Mouse (Mus musculus) liver, embryonic 12.5 days (tissue): Measurements from ENCODE around the gene Yae1d1. TPM values are rescaled to one million over a fixed set of nuclear protein-coding genes. Genes with fewer than 3 reads are reported as not detected.

Experiments used
- ATAC-seq: fragments of 200-750 bp; cut with Nextera tagmentation; 2 replicates; pipeline ENCODE4 v1.8.0; 2017; ENCODE audit warnings: moderate number of reproducible peaks, mild to moderate bottlenecking, moderate library complexity
- H3K27ac ChIP-seq: fragments of 300-500 bp; sonication (generic); 2 replicates; pipeline ENCODE4 v1.5.1; 2016; ENCODE audit warnings: mild to moderate bottlenecking
- H3K27me3 ChIP-seq: fragments of 300-500 bp; sonication (generic); replicated peaks from 2 replicates; pipeline ENCODE4 v1.6.1; 2016; ENCODE audit warnings: mild to moderate bottlenecking, moderate library complexity
- H3K36me3 ChIP-seq: fragments of 300-500 bp; sonication (generic); 2 replicates; pipeline ENCODE4 v1.6.1; 2016; ENCODE audit warnings: mild to moderate bottlenecking, moderate library complexity
- H3K4me1 ChIP-seq: fragments of 300-500 bp; sonication (generic); 2 replicates; pipeline ENCODE4 v1.6.1; 2016
- H3K4me2 ChIP-seq: fragments of 300-500 bp; sonication (generic); 2 replicates; pipeline ENCODE4 v1.6.1; 2016; ENCODE audit warnings: mild to moderate bottlenecking, moderate library complexity
- H3K4me3 ChIP-seq: fragments of 300-500 bp; sonication (generic); 2 replicates; pipeline ENCODE4 v1.5.1; 2016; ENCODE audit warnings: mild to moderate bottlenecking, moderate library complexity
- H3K9ac ChIP-seq: fragments of 300-500 bp; sonication (generic); 2 replicates; pipeline ENCODE4 v1.6.1; 2016; ENCODE audit warnings: mild to moderate bottlenecking, moderate library complexity
- H3K9me3 ChIP-seq: fragments of 300-500 bp; sonication (generic); replicated peaks from 2 replicates; pipeline ENCODE4 v1.6.1; 2016; ENCODE audit warnings: mild to moderate bottlenecking, moderate library complexity
- whole genome bisulfite sequencing: fragments of 180-500 bp; shearing (Covaris S2); methylation state at CpG from one replicate; pipeline ENCODE4 v1.1.7; 2016; ENCODE audit not compliant: insufficient replicate concordance; 5-methylcytosine and 5-hydroxymethylcytosine counted together
- polyA plus RNA-seq: library from polyadenylated mRNA; unstranded; fragments of >200 nt; fragmentation: Nextera tagmentation; extraction: Ambion mirVana; gene quantifications from 2 replicates; pipeline ENCODE4 v1.2.1, GENCODE M21; 2016

Gene Yae1d1
- 38.7 and 41.0 TPM in 2 replicates for polyA plus RNA-seq

DNA sequence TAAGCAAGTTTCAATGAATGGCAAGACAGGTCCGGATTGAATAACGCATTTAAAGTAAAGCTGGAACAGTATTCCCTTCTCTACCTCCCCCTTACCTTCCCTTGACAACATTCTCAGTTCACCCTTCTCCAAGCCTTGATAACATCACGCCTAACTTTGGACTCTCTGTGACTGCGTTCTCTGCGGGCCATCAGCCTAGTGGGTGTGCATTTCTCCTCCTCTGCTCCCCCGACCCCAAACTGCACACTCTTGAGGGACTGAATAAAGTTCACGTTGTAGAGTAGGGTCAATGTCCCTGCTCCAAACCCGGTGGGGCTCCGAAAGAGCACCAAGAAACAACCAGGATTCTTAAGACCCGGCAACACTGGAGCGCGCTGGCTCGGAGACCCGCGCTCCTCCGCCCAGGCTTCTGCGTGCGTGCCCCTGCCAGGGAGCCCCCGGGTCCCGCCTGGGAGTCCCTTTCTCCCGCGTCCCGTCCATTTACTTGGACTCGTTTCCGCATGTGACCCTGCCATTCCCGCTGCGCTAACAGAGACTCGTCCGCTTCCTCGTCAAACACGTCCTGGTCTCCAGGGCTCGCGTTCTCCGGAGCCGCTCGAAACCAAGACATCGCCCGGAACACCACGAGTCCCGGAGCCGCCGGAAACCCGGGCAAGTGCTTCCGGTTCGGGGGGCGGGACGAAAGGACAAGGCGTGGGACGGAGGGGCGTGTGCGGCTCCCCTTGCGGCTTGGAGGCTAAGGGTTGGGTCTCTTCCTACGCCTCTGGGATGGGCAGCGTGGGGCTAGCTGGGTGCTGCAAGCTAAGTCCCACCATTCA, at the start of gene Yae1d1:
Gene Yae1d1, minus strand, starts transcription at position 653 of the 818 bp plus-strand sequence.
- Histone ChIP-seq H3K27me3 (no peaks in the 10 kb centered on the region), H3K36me3 (peaks cover 5% of the 10 kb centered on the region), H3K4me3 (peak within 1 kb of the TSS; percentile 79), H3K4me1 (peaks cover 14% of the 10 kb centered on the region), H3K9me3 (no peaks in the 10 kb centered on the region), H3K4me2 (peak within 1 kb of the TSS; percentile 84), H3K27ac (peak within 1 kb of the TSS; percentile 68), H3K9ac (peak within 1 kb of the TSS; percentile 81)
- peak; percentile 94 for ATAC-seq
- under 1% methylated on average over 54 of the region's 54 CpGs for WGBS

DNA sequence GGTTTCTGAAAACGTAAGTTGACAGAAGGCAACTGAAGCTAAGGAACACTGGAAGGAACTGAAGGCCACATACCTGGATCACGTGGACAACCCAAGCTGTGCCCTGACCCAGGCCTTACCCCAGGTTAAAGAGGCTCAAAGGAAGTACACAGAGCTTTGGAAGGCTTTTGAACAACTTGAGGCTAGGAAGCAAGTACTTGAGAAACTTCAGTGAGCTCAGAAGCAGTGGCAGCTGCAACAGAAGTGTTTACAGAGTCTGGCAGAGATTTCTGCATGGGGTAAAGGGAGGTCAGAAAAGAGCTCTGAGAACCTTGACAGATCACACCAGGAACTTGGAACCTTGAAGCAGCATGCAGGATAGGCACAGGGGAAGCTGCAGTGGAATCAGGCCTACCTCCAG, 45.7 kb upstream of the Yae1d1 start:
- H3K9me3 ChIP-seq, result no peaks in the 10 kb centered on the region
- no peaks in the 10 kb centered on the region for H3K27me3 ChIP-seq
- H3K4me1 ChIP-seq, result no peaks in the 10 kb centered on the region
- WGBS, result 52% methylated on average over 2 of the region's 2 CpGs
- ATAC-seq, result no peak
- H3K27ac ChIP-seq, result no peak overlapping the region
- H3K4me2 ChIP-seq, result no peak overlapping the region
- H3K36me3 ChIP-seq, result no peaks in the 10 kb centered on the region
- no peak overlapping the region for H3K9ac ChIP-seq
- H3K4me3 ChIP-seq, result no peak overlapping the region

DNA sequence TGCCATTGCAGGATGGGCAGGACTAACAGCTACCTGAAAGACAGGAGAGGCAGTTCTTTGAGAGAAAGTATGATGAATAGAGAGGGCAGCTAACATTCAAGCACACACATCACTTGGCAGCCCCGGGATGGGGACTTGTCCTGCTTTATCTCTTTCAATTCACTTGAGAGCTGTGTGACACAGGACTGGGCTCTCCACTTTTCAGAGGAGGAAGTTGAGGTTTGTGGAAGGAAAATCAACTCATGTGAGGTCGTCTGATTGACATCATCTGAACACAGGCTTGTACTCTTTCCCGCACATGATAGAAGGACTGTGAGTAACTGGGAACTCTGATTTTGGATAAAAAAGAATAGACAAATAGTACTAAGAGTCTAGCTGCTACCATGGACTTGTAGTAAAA, 23.5 kb upstream of the Yae1d1 start:
- Histone ChIP-seq H3K4me3 (no peak overlapping the region), H3K36me3 (no peaks in the 10 kb centered on the region), H3K9ac (no peak overlapping the region), H3K9me3 (no peaks in the 10 kb centered on the region), H3K4me2 (no peak overlapping the region), H3K27me3 (no peaks in the 10 kb centered on the region; the same call in 1 of the 2 replicates), H3K27ac (no peak overlapping the region), H3K4me1 (no peaks in the 10 kb centered on the region)
- 14% methylated on average over 3 of the region's 3 CpGs for WGBS
- ATAC-seq, result no peak

DNA sequence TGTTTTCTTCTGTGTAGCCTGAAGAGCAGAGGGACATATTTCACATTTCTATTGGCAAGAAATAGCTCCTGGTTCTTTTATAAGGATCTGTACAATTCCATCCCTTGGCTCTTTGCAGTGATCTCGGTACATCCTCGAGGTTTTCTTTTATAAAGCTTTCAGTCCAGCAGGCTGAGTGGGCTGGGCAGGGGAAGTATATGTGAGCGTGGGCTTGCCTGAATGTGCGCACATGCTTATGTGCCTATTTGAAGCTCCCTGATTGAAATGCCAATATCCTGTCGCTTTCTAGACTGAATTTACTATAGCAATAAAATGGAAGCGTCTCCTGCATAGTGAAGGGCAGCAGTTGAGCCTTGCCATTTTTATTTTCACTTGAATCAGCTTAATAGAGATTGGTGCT, 20.1 kb upstream of the Yae1d1 start:
- no peak overlapping the region for H3K27ac ChIP-seq
- H3K9me3 ChIP-seq, result no peaks in the 10 kb centered on the region
- H3K4me3 ChIP-seq, result no peak overlapping the region
- H3K9ac ChIP-seq, result no peak overlapping the region
- H3K27me3 ChIP-seq, result no peaks in the 10 kb centered on the region; the same call in 1 of the 2 replicates
- H3K4me1 ChIP-seq, result no peaks in the 10 kb centered on the region
- 56% methylated on average over 6 of the region's 6 CpGs for WGBS
- no peak overlapping the region for H3K4me2 ChIP-seq
- no peaks in the 10 kb centered on the region for H3K36me3 ChIP-seq
- ATAC-seq, result no peak

DNA sequence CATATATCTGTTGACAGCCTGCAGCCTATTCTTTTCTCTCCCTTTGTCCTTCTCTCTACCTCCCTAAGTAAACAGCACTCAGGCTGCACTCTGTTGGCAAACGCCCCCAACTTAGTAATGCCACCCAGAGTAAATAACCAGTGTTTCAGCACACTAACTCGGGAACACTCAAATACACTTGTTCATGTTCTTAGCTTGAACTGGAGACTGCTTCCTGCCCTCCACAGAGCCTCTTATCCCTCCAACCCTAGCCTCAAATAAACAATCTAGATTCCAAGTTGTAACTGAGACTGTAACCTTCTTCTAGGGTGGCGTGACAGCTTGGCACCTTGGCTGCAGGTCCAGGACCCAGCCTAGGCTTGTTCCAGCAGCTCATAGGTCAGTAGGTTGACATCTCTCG, 17.9 kb upstream of the Yae1d1 start:
- no peaks in the 10 kb centered on the region; the same call in 1 of the 2 replicates for H3K27me3 ChIP-seq
- H3K9me3 ChIP-seq, result no peaks in the 10 kb centered on the region
- H3K27ac ChIP-seq, result no peak overlapping the region
- 41% methylated on average over 4 of the region's 4 CpGs for WGBS
- ATAC-seq, result no peak
- no peak overlapping the region for H3K4me3 ChIP-seq
- no peak overlapping the region for H3K9ac ChIP-seq
- H3K4me2 ChIP-seq, result no peak overlapping the region
- H3K36me3 ChIP-seq, result no peaks in the 10 kb centered on the region
- H3K4me1 ChIP-seq, result no peaks in the 10 kb centered on the region

DNA sequence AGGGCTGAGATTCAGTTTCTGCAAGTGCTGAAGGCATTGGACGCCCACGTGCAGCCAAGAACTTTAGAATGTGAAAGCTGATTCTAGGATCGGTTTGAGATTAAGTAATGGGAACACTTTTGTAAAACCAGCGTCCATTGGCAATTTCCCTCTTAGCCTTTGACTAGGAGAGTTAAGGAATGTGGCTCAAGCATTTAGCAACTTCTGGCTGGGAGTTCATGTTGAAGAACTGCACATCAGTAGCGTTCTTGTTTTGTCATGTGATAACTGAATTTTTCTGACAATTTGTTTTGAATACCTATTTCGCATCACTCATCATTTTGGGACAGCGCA, 332 bp upstream of the Yae1d1 start:
- peak overlapping the region; percentile 81 for H3K9ac ChIP-seq

DNA sequence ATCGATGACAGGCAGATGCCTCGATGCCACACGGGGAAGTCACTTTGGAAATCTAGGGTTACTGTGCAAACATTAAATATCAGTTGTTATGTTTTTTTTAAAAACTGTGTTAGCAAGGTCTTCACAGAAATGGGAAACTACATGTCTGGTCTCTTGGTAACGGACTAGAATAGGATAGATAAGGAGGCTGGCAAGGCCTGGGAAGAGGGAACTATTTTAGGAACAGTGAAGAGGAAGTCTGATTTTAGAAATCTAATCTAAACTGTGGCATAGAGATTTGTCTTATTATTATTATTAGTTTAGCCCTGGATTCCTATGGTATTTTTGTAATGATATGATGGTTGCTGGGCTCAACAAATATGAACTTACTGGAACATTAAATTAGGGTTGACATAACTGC, 1.1 kb downstream of the Yae1d1 start:
- H3K9ac ChIP-seq, result peak overlapping the region; percentile 81
- H3K36me3 ChIP-seq, result peaks cover 14% of the 10 kb centered on the region
- peak overlapping the region; percentile 84 for H3K4me2 ChIP-seq
- H3K4me1 ChIP-seq, result peaks cover 14% of the 10 kb centered on the region
- 49% methylated on average over 4 of the region's 4 CpGs for WGBS
- peak overlapping the region; percentile 79 for H3K4me3 ChIP-seq
- ATAC-seq, result no peak
- H3K9me3 ChIP-seq, result no peaks in the 10 kb centered on the region
- H3K27ac ChIP-seq, result no peak overlapping the region
- no peaks in the 10 kb centered on the region for H3K27me3 ChIP-seq

More for the DNA sequence above, 332 bp upstream of the Yae1d1 start:
- 35% methylated on average over 7 of the region's 7 CpGs for WGBS
- no peak for ATAC-seq
- no peaks in the 10 kb centered on the region for H3K27me3 ChIP-seq
- H3K4me3 ChIP-seq, result peak overlapping the region; percentile 79
- H3K4me2 ChIP-seq, result peak overlapping the region; percentile 84
- no peak overlapping the region for H3K27ac ChIP-seq
- no peaks in the 10 kb centered on the region for H3K9me3 ChIP-seq
- H3K4me1 ChIP-seq, result peaks cover 14% of the 10 kb centered on the region
- 0 out of 2 replicates have a peak, but pooled peaks cover 4% of the 10 kb centered on the region for H3K36me3 ChIP-seq

DNA sequence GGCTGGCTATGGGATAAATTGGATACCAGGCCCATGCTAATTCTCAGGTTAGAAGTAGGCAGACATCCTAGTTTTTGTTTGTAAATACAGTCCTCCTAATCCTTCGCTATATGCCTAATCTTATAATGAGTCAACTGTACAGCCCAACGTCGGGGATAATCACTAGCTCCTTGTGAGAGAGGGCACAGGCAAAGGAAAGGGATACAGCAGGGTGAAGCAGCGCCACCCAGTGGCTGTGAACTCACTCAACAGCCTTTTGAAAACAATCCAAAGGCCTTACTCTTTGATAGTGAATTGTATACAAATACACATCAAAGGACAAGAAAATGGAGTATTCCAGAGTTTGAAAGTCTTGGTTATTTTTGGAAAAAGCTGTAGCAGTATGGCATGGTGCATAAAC, 10.0 kb downstream of the Yae1d1 start:
- Histone ChIP-seq H3K27ac (no peak overlapping the region), H3K27me3 (no peaks in the 10 kb centered on the region), H3K4me3 (no peak overlapping the region), H3K9ac (no peak overlapping the region), H3K9me3 (no peaks in the 10 kb centered on the region), H3K4me1 (no peaks in the 10 kb centered on the region), H3K4me2 (no peak overlapping the region), H3K36me3 (peaks cover 52% of the 10 kb centered on the region)
- 43% methylated on average over 4 of the region's 4 CpGs for WGBS
- no peak for ATAC-seq

DNA sequence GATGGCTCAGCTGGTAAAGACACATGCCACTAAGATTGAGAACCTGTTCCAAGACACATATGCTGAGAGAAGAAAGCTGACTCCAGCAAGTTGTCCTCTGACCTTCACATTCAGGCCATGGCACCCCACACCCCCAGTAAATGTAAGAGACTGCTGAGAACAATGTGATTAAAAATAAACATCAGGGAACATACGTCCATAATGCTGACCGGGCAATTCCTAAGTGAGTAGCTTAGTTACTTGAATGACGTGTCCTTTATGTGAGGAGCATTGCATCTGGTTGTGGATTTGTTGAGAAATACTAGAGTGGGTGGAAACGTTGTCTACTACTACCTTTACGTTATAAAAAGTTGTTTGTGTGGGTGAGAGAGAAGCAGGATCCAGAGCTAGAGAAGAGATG, 10.5 kb downstream of the Yae1d1 start:
- H3K36me3 ChIP-seq, result peaks cover 48% of the 10 kb centered on the region
- 70% methylated on average over 5 of the region's 5 CpGs for WGBS
- H3K4me1 ChIP-seq, result no peaks in the 10 kb centered on the region
- H3K4me3 ChIP-seq, result no peak overlapping the region
- H3K9ac ChIP-seq, result no peak overlapping the region
- no peaks in the 10 kb centered on the region for H3K27me3 ChIP-seq
- no peaks in the 10 kb centered on the region for H3K9me3 ChIP-seq
- no peak for ATAC-seq
- H3K27ac ChIP-seq, result no peak overlapping the region
- no peak overlapping the region for H3K4me2 ChIP-seq

DNA sequence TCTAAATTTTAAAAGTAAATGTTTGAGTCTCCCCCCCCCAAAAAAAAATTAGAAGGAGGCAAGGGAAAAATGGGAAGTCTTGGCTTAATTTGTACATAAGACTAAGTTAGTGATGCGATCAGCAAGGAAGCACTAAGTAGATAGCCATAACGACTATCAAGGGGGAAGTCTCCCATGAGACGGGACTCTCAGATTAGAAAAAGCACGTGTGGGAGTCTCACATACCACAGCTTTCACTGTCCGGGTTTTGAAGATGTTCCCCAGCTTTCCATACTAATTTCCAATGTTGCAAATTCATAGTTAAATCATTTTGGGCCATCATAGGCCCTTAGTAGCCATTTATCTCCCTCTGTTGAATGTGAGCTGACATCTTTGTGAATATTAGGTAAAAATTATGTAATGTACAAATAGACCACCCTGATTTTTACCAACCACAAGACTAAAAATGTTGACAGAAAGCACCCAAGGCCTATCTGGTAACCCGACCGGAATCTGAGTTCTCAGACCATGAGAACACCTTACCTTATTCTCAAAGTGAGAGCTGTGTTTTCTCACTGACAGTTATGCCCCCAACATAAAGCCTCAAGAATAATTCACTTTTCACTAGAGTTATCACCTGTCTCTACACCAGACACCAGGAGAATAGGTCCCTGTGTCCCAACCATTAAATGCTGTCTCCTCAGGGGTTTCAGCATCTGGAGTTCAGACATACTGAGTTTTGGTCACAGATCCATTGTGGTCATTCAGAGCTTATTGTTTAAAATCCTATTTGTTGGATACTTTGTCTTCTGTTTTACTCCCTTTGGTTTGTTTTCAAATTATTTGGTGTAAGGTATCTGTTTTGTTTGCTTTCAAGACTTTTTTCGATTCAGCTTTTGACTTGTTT, 16.1 kb downstream of the Yae1d1 start:
- Histone ChIP-seq H3K9me3 (no peaks in the 10 kb centered on the region), H3K4me3 (no peak overlapping the region), H3K9ac (no peak overlapping the region), H3K36me3 (no peaks in the 10 kb centered on the region), H3K27ac (no peak overlapping the region), H3K4me1 (no peaks in the 10 kb centered on the region), H3K4me2 (no peak overlapping the region), H3K27me3 (peaks cover 6% of the 10 kb centered on the region; the same call in 1 of the 2 replicates)
- WGBS, result 53% methylated on average over 8 of the region's 8 CpGs
- ATAC-seq, result no peak

DNA sequence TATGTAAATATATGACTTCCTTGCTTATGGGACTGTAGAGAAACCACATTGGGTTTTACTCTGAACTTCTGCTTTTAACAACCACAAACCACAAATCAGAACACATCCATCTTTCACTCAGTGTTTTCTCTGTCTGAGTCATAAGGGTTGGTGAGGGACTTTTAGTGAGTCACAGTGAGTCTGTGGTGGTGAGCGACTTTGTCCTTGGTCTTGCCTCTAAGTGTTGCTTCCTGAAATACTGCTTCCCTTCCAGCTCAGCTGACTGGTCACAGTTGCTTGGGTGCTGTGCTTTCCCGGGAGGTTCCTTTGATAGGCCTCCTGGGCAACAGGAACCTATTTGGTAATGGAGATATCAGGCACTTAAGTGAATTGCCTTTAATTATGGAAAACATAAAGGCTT, 17.3 kb downstream of the Yae1d1 start:
- 8% methylated on average over 2 of the region's 2 CpGs for WGBS
- H3K4me3 ChIP-seq, result no peak overlapping the region
- ATAC-seq, result no peak

DNA sequence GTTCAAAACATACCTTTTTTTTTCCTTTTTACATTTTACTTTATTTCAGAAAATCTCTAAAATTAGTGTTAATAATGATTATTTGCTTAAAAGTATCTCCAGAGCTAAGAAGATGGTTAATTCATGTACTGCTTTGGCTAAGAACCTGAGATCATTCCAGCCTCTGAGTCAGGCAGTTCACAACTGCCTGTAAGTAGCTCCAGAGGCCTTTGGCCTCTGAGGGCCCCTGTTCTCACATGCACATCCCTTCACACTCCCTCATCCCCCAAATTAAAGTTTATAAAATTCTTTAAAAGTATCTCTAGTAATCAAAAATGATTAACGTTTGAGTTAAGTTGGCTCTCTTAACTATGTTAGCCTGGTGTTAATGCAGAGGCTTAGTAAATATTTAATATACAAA, 17.7 kb downstream of the Yae1d1 start:
- no peaks in the 10 kb centered on the region for H3K9me3 ChIP-seq
- H3K27ac ChIP-seq, result no peak overlapping the region
- no peaks in the 10 kb centered on the region for H3K4me1 ChIP-seq
- no peak overlapping the region for H3K4me3 ChIP-seq
- WGBS, result 52% methylated on average over 1 of the region's 1 CpGs
- no peaks in the 10 kb centered on the region for H3K36me3 ChIP-seq
- H3K9ac ChIP-seq, result no peak overlapping the region
- no peak for ATAC-seq
- H3K27me3 ChIP-seq, result peaks cover 6% of the 10 kb centered on the region; the same call in 1 of the 2 replicates
- H3K4me2 ChIP-seq, result no peak overlapping the region

More for the DNA sequence above, 17.3 kb downstream of the Yae1d1 start:
- Histone ChIP-seq H3K4me2 (no peak overlapping the region), H3K9me3 (no peaks in the 10 kb centered on the region), H3K9ac (no peak overlapping the region), H3K27me3 (peaks cover 6% of the 10 kb centered on the region; the same call in 1 of the 2 replicates), H3K4me1 (no peaks in the 10 kb centered on the region), H3K36me3 (no peaks in the 10 kb centered on the region), H3K27ac (no peak overlapping the region)
